Mouse (Mus musculus) CH12.LX (cell line): Measurements from ENCODE around the gene Tacc2. TPM values are rescaled to one million over a fixed set of nuclear protein-coding genes. Genes with fewer than 3 reads are reported as not detected.

Experiments
- DNase-seq: peaks from one replicate; pipeline ENCODE4 v3.0.0-alpha.2; 2013; ENCODE audit errors: extremely low read depth
- H3K27ac ChIP-seq: 2 replicates; pipeline ENCODE4 v1.5.1; 2012; ENCODE audit warnings: low read depth, mild to moderate bottlenecking, control low read depth, moderate library complexity; ENCODE audit not compliant: insufficient read depth
- H3K27me3 ChIP-seq: replicated peaks from 2 replicates; pipeline ENCODE3; 2012; ENCODE audit warnings: inconsistent platforms
- H3K36me3 ChIP-seq, 2 experiments: replicated peaks in 1 of 2; 2 replicates each; pipeline versions ENCODE3 to v1.6.1; 2012; ENCODE audit warnings: inconsistent platforms in 1 of 2, low read length in 1 of 2, mild to moderate bottlenecking in 1 of 2, mixed read lengths in 1 of 2, moderate library complexity in 1 of 2; ENCODE audit not compliant: control insufficient read depth in 1 of 2, insufficient read depth in 1 of 2
- H3K4me1 ChIP-seq, 2 experiments: 2 replicates each; pipeline ENCODE4 v1.6.1; 2012; ENCODE audit warnings: inconsistent platforms in 1 of 2, moderate library complexity in 1 of 2; ENCODE audit not compliant: insufficient read depth in 2 of 2, control insufficient read depth in 1 of 2
- H3K4me2 ChIP-seq: 2 replicates; pipeline ENCODE4 v1.6.1; 2012; ENCODE audit warnings: low read depth, mild to moderate bottlenecking, control low read depth; ENCODE audit not compliant: poor library complexity, insufficient read depth, severe bottlenecking
- H3K4me3 ChIP-seq, 3 experiments: fragments of 150-350 bp in 1 of 3; sonication (generic) in 1 of 3; replicated peaks in 1 of 3; 2 replicates each; pipeline versions ENCODE3 to v1.5.1; 2011 to 2012; ENCODE audit warnings: low read depth in 2 of 3, low read length in 2 of 3, mild to moderate bottlenecking in 2 of 3, moderate library complexity in 2 of 3, control low read depth in 1 of 3, improper control_type of control experiment in 1 of 3, inconsistent platforms in 1 of 3, mixed read lengths in 1 of 3; ENCODE audit not compliant: poor library complexity in 1 of 3
- H3K79me2 ChIP-seq: replicated peaks from 2 replicates; pipeline ENCODE4 v1.6.1; 2012; ENCODE audit warnings: mild to moderate bottlenecking, moderate library complexity; ENCODE audit not compliant: control insufficient read depth, poor library complexity, insufficient read depth, severe bottlenecking; ENCODE audit errors: extremely low read depth
- H3K9ac ChIP-seq: 2 replicates; pipeline ENCODE4 v1.6.1; 2012; ENCODE audit warnings: low read depth, mild to moderate bottlenecking, control low read depth, moderate library complexity; ENCODE audit not compliant: insufficient read depth
- H3K9me3 ChIP-seq: replicated peaks from 2 replicates; pipeline ENCODE3; 2012; ENCODE audit warnings: low read length, inconsistent platforms, mixed read lengths
- BHLHE40 ChIP-seq: IDR thresholded peaks from 2 replicates; pipeline ENCODE4 v1.6.1; 2011; ENCODE audit warnings: mild to moderate bottlenecking, low read depth, low read length, improper control_type of control experiment
- CHD1 ChIP-seq: IDR thresholded peaks from 2 replicates; pipeline ENCODE4 v1.6.1; 2012; ENCODE audit warnings: low read depth, low read length, improper control_type of control experiment, inconsistent platforms
- CHD2 ChIP-seq: IDR thresholded peaks from 2 replicates; pipeline ENCODE4 v1.6.1; 2011; ENCODE audit warnings: low read length, improper control_type of control experiment
- CTCF ChIP-seq, 2 experiments: IDR thresholded peaks in 1 of 2; conservative IDR thresholded peaks in 1 of 2; 2 replicates each; pipeline ENCODE4 v1.5.1; 2011 to 2012; ENCODE audit warnings: low read depth in 2 of 2, low read length in 2 of 2, improper control_type of control experiment in 1 of 2, inconsistent platforms in 1 of 2, mild to moderate bottlenecking in 1 of 2, moderate library complexity in 1 of 2
- E2F4 ChIP-seq: IDR thresholded peaks from 2 replicates; pipeline ENCODE4 v1.6.1; 2011; ENCODE audit warnings: low read depth, low read length, improper control_type of control experiment; ENCODE audit not compliant: insufficient replicate concordance
- ELF1 ChIP-seq: IDR thresholded peaks from 2 replicates; pipeline ENCODE4 v1.6.1; 2014; ENCODE audit warnings: low read depth, mild to moderate bottlenecking, inconsistent platforms, low read length, improper control_type of control experiment
- GABPA ChIP-seq: IDR thresholded peaks from 2 replicates; pipeline ENCODE4 v1.6.1; 2012; ENCODE audit warnings: low read depth, low read length, improper control_type of control experiment, inconsistent platforms; ENCODE audit not compliant: insufficient replicate concordance
- HCFC1 ChIP-seq: IDR thresholded peaks from 2 replicates; pipeline ENCODE4 v1.6.1; 2012; ENCODE audit warnings: low read depth, mild to moderate bottlenecking, inconsistent platforms, low read length, improper control_type of control experiment
- JUN ChIP-seq: IDR thresholded peaks from 2 replicates; pipeline ENCODE4 v1.6.1; 2011; ENCODE audit warnings: low read depth, mild to moderate bottlenecking, low read length, improper control_type of control experiment, moderate library complexity; ENCODE audit not compliant: insufficient read depth
- JUND ChIP-seq: conservative IDR thresholded peaks from 2 replicates; pipeline ENCODE4 v1.6.1; 2011; ENCODE audit warnings: low read depth, low read length, improper control_type of control experiment
- KAT2A ChIP-seq: IDR thresholded peaks from 2 replicates; pipeline ENCODE4 v1.6.1; 2012; ENCODE audit warnings: low read length, improper control_type of control experiment, inconsistent platforms; ENCODE audit not compliant: insufficient replicate concordance
- MAZ ChIP-seq: IDR thresholded peaks from 2 replicates; pipeline ENCODE4 v1.6.1; 2012; ENCODE audit warnings: low read depth, mild to moderate bottlenecking, inconsistent platforms, low read length, improper control_type of control experiment, moderate library complexity
- MEF2A ChIP-seq: IDR thresholded peaks from 2 replicates; pipeline ENCODE4 v1.6.1; 2014; ENCODE audit warnings: low read depth, mild to moderate bottlenecking, inconsistent platforms, low read length, improper control_type of control experiment, borderline replicate concordance
- NELFE ChIP-seq: IDR thresholded peaks from 2 replicates; pipeline ENCODE4 v1.6.1; 2011; ENCODE audit warnings: low read depth, low read length, improper control_type of control experiment
- NRF1 ChIP-seq: IDR thresholded peaks from 2 replicates; pipeline ENCODE4 v1.6.1; 2014; ENCODE audit warnings: low read depth, mild to moderate bottlenecking, inconsistent platforms, low read length, improper control_type of control experiment, moderate library complexity
- PAX5 ChIP-seq: IDR thresholded peaks from 2 replicates; pipeline ENCODE4 v1.6.1; 2012; ENCODE audit warnings: low read length, inconsistent platforms, mixed read lengths
- POLR2AphosphoS2 ChIP-seq: IDR thresholded peaks from 2 replicates; pipeline ENCODE4 v1.6.1; 2011; ENCODE audit warnings: low read depth, low read length, improper control_type of control experiment
- RAD21 ChIP-seq: IDR thresholded peaks from 2 replicates; pipeline ENCODE4 v1.6.1; 2011; ENCODE audit warnings: low read depth, mild to moderate bottlenecking, low read length, improper control_type of control experiment, moderate library complexity
- RCOR1 ChIP-seq: conservative IDR thresholded peaks from 2 replicates; pipeline ENCODE4 v1.6.1; 2012; ENCODE audit warnings: low read depth, mild to moderate bottlenecking, inconsistent platforms, low read length, improper control_type of control experiment
- SIN3A ChIP-seq: IDR thresholded peaks from 2 replicates; pipeline ENCODE4 v1.6.1; 2012; ENCODE audit warnings: low read length, improper control_type of control experiment, inconsistent platforms
- SMC3 ChIP-seq: IDR thresholded peaks from 2 replicates; pipeline ENCODE4 v1.6.1; 2011; ENCODE audit warnings: low read depth, low read length, improper control_type of control experiment
- UBTF ChIP-seq: IDR thresholded peaks from 2 replicates; pipeline ENCODE4 v1.6.1; 2012; ENCODE audit warnings: low read depth, mild to moderate bottlenecking, inconsistent platforms, low read length, improper control_type of control experiment, moderate library complexity
- USF1 ChIP-seq: IDR thresholded peaks from 2 replicates; pipeline ENCODE4 v1.6.1; 2014; ENCODE audit warnings: low read depth, mild to moderate bottlenecking, inconsistent platforms, low read length, improper control_type of control experiment
- USF2 ChIP-seq: conservative IDR thresholded peaks from 2 replicates; pipeline ENCODE4 v1.6.1; 2011; ENCODE audit warnings: low read depth, low read length, improper control_type of control experiment
- ZC3H11A ChIP-seq: IDR thresholded peaks from 2 replicates; pipeline ENCODE4 v1.6.1; 2012; ENCODE audit warnings: low read depth, mild to moderate bottlenecking, inconsistent platforms, low read length, improper control_type of control experiment
- ZKSCAN1 ChIP-seq: IDR thresholded peaks from 2 replicates; pipeline ENCODE4 v1.6.1; 2012; ENCODE audit warnings: low read depth, inconsistent platforms, low read length, improper control_type of control experiment, borderline replicate concordance
- ZNF384 ChIP-seq: IDR thresholded peaks from 2 replicates; pipeline ENCODE4 v1.6.1; 2012; ENCODE audit warnings: low read depth, low read length, improper control_type of control experiment, inconsistent platforms
- dilution Hi-C: fragments of 300-500 bp; cut with MboI; formaldehyde crosslinking; loops from 2 replicates; pipeline ENCODE4 v1.14.3; 2020; ENCODE audit warnings: low sequenced_read_pairs; ENCODE audit not compliant: extremely low pct_unique_long_range_greater_than_20kb, extremely low pct_ligation_motif_present
- in situ Hi-C: fragments of 300-500 bp; cut with MboI; formaldehyde crosslinking; loops from 3 replicates; pipeline ENCODE4 v1.14.3; 2019; ENCODE audit warnings: low sequenced_read_pairs, low pct_ligation_motif_present, low pct_unique_long_range_greater_than_20kb, mixed read lengths
- polyA plus RNA-seq: library from polyadenylated mRNA; unstranded; fragments of >175 nt; gene quantifications from 2 replicates; pipeline ENCODE4 v1.2.1, GENCODE M21; 2012; ENCODE audit warnings: low read depth; ENCODE audit not compliant: insufficient read length
- total RNA-seq, 2 experiments: library from RNA; depleted of rRNA; stranded (reverse); fragments of 300-350 nt in 1 of 2; fragments of >200 nt in 1 of 2; gene quantifications; 2 replicates each; pipeline ENCODE4 v1.2.3; 2012 to 2014

Gene Tacc2
- total and polyA plus RNA-seq, 3 experiments: 0.13 to 0.41 TPM; not detected in 1

DNA sequence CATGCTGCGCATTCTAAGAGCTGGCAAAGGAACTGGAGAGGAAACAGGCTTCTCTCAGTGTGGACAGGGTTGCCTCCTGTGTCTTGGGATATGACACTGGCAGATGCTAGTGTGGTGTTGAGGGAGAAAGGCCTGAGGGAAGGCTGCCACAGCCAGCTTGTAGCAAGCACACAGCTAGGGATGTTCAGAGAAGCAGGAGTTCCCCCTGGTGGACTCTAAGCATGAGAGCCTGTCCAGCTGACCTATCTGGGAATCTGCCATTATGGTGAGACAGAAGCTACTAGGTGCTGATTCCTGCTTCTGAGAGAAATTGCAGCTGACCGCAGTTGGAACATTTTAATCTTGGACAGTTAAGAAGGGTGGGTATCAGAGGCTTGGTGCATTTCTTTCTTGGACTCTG is 177.6 kb downstream of the Tacc2 start:
- no peak overlapping the region for H3K4me2 ChIP-seq
- in situ Hi-C loops (loop anchor here (5.0 kb wide), 1 partner anchor 72 kb away; no protein-coding TSS in a partner anchor), dilution Hi-C loops (no loop called here)
- no peak overlapping the region for H3K4me3 ChIP-seq
- H3K9ac ChIP-seq: no peak overlapping the region
- no peak overlapping the region for H3K27ac ChIP-seq
- no peaks in the 10 kb centered on the region for H3K9me3 ChIP-seq
- peak; percentile 57 for TF ChIP-seq SMC3
- no peak for TF ChIP-seq GABPA
- TF ChIP-seq MAZ: no peak
- TF ChIP-seq JUN: no peak
- no peak for TF ChIP-seq HCFC1
- TF ChIP-seq ZC3H11A: no peak
- no peak for TF ChIP-seq NRF1
- no peak for TF ChIP-seq CHD2
- no peak for TF ChIP-seq USF2
- TF ChIP-seq ELF1: no peak
- TF ChIP-seq USF1: no peak
- no peak for TF ChIP-seq MEF2A
- no peak for TF ChIP-seq KAT2A
- no peak for TF ChIP-seq UBTF
- no peak for TF ChIP-seq ZKSCAN1
- TF ChIP-seq SIN3A: no peak
- no peak for TF ChIP-seq ZNF384
- no peak for TF ChIP-seq PAX5
- TF ChIP-seq CTCF (conservative IDR thresholded peaks at IDR 0.05 in 1 of 2, IDR thresholded peaks at IDR 0.05 in 1 of 2; ENCODE audit: low read depth in 2 of 2, low read length in 2 of 2): peak in 1 of 2 experiments; percentile 52; a peak in 2 of 4 replicates
- peak; percentile 49 for TF ChIP-seq RAD21
- TF ChIP-seq RCOR1: no peak
- no peak for TF ChIP-seq E2F4
- no peak for TF ChIP-seq BHLHE40
- no peak for DNase-seq
- peaks cover 56% of the 10 kb centered on the region for H3K27me3 ChIP-seq
- H3K79me2 ChIP-seq: no peaks in the 10 kb centered on the region
- H3K4me1 ChIP-seq: no peaks in the 10 kb centered on the region
- no peaks in the 10 kb centered on the region for H3K36me3 ChIP-seq

- no peak overlapping the region for H3K4me2 ChIP-seq
- H3K9ac ChIP-seq: no peak overlapping the region
- TF ChIP-seq RAD21 (no peak), NELFE (no peak), MAZ (no peak), RCOR1 (no peak), JUN (no peak), PAX5 (no peak), ZC3H11A (no peak), KAT2A (no peak), JUND (no peak), BHLHE40 (no peak), GABPA (no peak), ELF1 (no peak), POLR2AphosphoS2 (no peak), CHD1 (no peak)
- H3K4me1 ChIP-seq: no peaks in the 10 kb centered on the region
- H3K79me2 ChIP-seq: no peaks in the 10 kb centered on the region
- no peaks in the 10 kb centered on the region for H3K9me3 ChIP-seq
- H3K36me3 ChIP-seq: no peaks in the 10 kb centered on the region
- DNase-seq: no peak
- in situ Hi-C loops: loop anchor here (5.0 kb wide), 1 partner anchor 74 kb away; no protein-coding TSS in a partner anchor
- dilution Hi-C loops: no loop called here
- H3K4me3 ChIP-seq: no peak overlapping the region
- peaks cover 49% of the 10 kb centered on the region for H3K27me3 ChIP-seq
- H3K27ac ChIP-seq: no peak overlapping the region
Measured at GRCm38 (mm10) chr7:130756343-130756835, 179.2 kb downstream of the Tacc2 start.
